Mouse (Mus musculus): Measurements from ENCODE around the gene Gm49337. TPM values are rescaled to one million over a fixed set of nuclear protein-coding genes. Genes with fewer than 3 reads are reported as not detected.

Gene Gm49337
- total and polyA plus RNA-seq, 2 experiments from 2014 or later = not detected

- H3K27me3 ChIP-seq (ENCODE audit: insufficient read depth, low read length) = no peaks in the 10 kb centered on the region
- H3K4me2 ChIP-seq (ENCODE audit: low read depth, low read length, poor library complexity, severe bottlenecking) = 0 out of 2 replicates have a peak overlapping the region, but pooled peaks have one; percentile 12
- TF ChIP-seq CTCF (IDR thresholded peaks at IDR 0.05) = no peak
- no peaks in the 10 kb centered on the region; the same call in 1 of the 2 replicates for H3K4me1 ChIP-seq (ENCODE audit: insufficient read depth, low read length)
- peak overlapping the region; percentile 75; the same call in 1 of the 2 replicates for H3K27ac ChIP-seq (ENCODE audit: low read depth, low read length)
- no peak overlapping the region for H3K9ac ChIP-seq (replicated peaks; ENCODE audit: low read length, poor library complexity, severe bottlenecking)
- H3K36me3 ChIP-seq (ENCODE audit: insufficient read depth, low read length) = no peaks in the 10 kb centered on the region
- DNase-seq (ENCODE audit: low spot score) = no peak
- no peak overlapping the region for H3K4me3 ChIP-seq (ENCODE audit: low read depth, low read length)
- no peak for ATAC-seq (ENCODE audit: low FRiP score)
- no peaks in the 10 kb centered on the region for H3K9me3 ChIP-seq (ENCODE audit: low read length)
Observed at GRCm38 (mm10) chr4:116175136-116175535, 2.0 kb downstream of the Gm49337 start.

- Histone ChIP-seq H3K27ac (ENCODE audit: low read depth, low read length) (peak overlapping the region; percentile 75), H3K4me2 (ENCODE audit: low read depth, low read length, poor library complexity, severe bottlenecking) (peak overlapping the region; percentile 49), H3K9ac (replicated peaks; ENCODE audit: low read length, poor library complexity, severe bottlenecking) (peak overlapping the region; percentile 57), H3K36me3 (ENCODE audit: insufficient read depth, low read length) (no peaks in the 10 kb centered on the region), H3K9me3 (ENCODE audit: low read length) (no peaks in the 10 kb centered on the region), H3K27me3 (ENCODE audit: insufficient read depth, low read length) (no peaks in the 10 kb centered on the region), H3K4me3 (ENCODE audit: low read depth, low read length) (no peak overlapping the region), H3K4me1 (ENCODE audit: insufficient read depth, low read length) (no peaks in the 10 kb centered on the region; the same call in 1 of the 2 replicates)
- peak; percentile 88 for ATAC-seq (ENCODE audit: low FRiP score)
- peak; percentile 87 for DNase-seq (ENCODE audit: low spot score)
- TF ChIP-seq CTCF (IDR thresholded peaks at IDR 0.05) = no peak
- 65% methylated on average over 7 of the region's 7 CpGs for WGBS
Observed at GRCm38 (mm10) chr4:116175711-116176542, 2.7 kb downstream of the Gm49337 start.

DNA sequence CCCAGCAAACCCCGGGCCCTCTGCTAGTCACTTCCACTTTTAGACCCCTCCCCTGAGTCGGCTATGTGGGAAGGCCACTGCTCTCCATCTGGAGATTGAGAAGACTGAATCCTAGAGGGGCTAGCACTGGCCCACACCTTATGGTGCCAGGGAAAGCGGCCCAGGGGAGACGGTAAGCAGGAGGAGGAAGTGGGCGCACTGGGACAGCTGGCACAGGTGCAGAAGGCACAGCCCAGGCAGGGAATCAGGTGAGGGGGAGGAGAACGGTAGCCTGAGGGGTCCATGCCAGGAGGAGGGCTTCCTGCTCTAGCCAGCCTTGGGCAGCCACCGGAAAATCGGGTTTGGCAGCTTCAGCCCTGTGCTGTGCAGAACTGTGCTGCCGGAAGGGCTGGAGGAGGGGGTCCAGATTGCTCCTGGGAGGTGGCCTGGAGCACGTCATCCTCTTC, 3.4 kb downstream of the Gm49337 start:
- Histone ChIP-seq H3K4me3 (ENCODE audit: low read depth, low read length) (no peak overlapping the region; the same call in 1 of the 2 replicates), H3K9me3 (ENCODE audit: low read length) (no peaks in the 10 kb centered on the region), H3K27me3 (ENCODE audit: insufficient read depth, low read length) (no peaks in the 10 kb centered on the region), H3K4me1 (ENCODE audit: insufficient read depth, low read length) (no peaks in the 10 kb centered on the region; the same call in 1 of the 2 replicates), H3K4me2 (ENCODE audit: low read depth, low read length, poor library complexity, severe bottlenecking) (peak overlapping the region; percentile 49), H3K27ac (ENCODE audit: low read depth, low read length) (peak overlapping the region; percentile 75), H3K36me3 (ENCODE audit: insufficient read depth, low read length) (no peaks in the 10 kb centered on the region), H3K9ac (replicated peaks; ENCODE audit: low read length, poor library complexity, severe bottlenecking) (peak overlapping the region; percentile 57)
- no peak for TF ChIP-seq CTCF (IDR thresholded peaks at IDR 0.05)
- ATAC-seq (ENCODE audit: low FRiP score) = peak; percentile 81
- DNase-seq (ENCODE audit: low spot score) = peak; percentile 90
- 21% methylated on average over 10 of the region's 10 CpGs for WGBS

DNA sequence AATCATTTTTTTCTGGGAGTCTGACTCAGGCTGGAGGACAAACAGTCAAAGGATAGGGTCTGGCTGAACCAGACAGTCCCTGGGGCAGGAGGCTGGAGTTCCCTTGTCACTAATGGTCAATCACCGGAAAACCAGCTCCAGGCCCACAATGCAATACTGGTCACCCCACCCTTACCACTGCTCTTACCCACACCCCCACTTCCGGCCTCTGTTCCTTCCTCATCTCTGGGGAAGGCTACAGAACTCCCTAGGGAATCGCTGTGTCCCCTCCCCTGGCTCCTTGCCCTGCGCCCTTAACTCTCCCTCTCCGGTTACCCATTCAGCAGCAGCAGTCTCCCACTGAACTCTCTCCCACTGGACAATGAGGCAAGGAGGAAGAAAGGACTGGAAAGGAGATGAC, 4.0 kb downstream of the Gm49337 start:
- Histone ChIP-seq H3K27ac (ENCODE audit: low read depth, low read length) (peak overlapping the region; percentile 75), H3K9me3 (ENCODE audit: low read length) (no peaks in the 10 kb centered on the region), H3K4me3 (ENCODE audit: low read depth, low read length) (no peak overlapping the region), H3K9ac (replicated peaks; ENCODE audit: low read length, poor library complexity, severe bottlenecking) (0 out of 2 replicates have a peak overlapping the region, but pooled peaks have one; percentile 5), H3K36me3 (ENCODE audit: insufficient read depth, low read length) (no peaks in the 10 kb centered on the region), H3K27me3 (ENCODE audit: insufficient read depth, low read length) (no peaks in the 10 kb centered on the region), H3K4me1 (ENCODE audit: insufficient read depth, low read length) (no peaks in the 10 kb centered on the region; the same call in 1 of the 2 replicates), H3K4me2 (ENCODE audit: low read depth, low read length, poor library complexity, severe bottlenecking) (peak overlapping the region; percentile 49)
- DNase-seq (ENCODE audit: low spot score) (peak; percentile 42), ATAC-seq (ENCODE audit: low FRiP score) (no peak)
- 22% methylated on average over 5 of the region's 5 CpGs for whole genome bisulfite sequencing
- TF ChIP-seq CTCF (IDR thresholded peaks at IDR 0.05) = no peak

DNA sequence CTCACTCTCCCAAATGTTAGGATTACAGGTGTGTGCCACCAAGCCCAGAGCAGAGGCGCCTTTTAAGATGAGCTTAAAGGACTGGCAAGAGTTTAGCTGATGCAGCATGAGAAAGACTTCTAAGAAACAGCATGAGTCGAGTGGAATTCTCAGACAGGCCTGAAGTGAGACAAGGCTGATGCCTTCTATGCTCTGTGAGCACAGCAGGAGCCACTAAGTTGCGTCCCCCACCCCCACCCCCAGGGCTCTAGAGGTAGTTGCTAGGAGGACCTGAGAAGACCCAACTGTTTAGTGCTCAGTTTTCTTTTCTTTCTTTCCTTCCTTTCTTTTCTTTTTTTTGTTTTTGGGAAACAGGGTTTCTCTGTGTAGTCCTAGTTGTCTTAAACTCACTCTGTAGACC, 8.9 kb downstream of the Gm49337 start:
- H3K36me3 ChIP-seq (ENCODE audit: insufficient read depth, low read length) = no peaks in the 10 kb centered on the region
- H3K4me3 ChIP-seq (ENCODE audit: low read depth, low read length) = no peak overlapping the region
- DNase-seq (ENCODE audit: low spot score) (no peak), ATAC-seq (ENCODE audit: low FRiP score) (no peak)
- H3K4me1 ChIP-seq (ENCODE audit: insufficient read depth, low read length) = 0 out of 2 replicates have a peak, but pooled peaks cover 3% of the 10 kb centered on the region
- WGBS = 27% methylated on average over 3 of the region's 3 CpGs
- no peaks in the 10 kb centered on the region for H3K27me3 ChIP-seq (ENCODE audit: insufficient read depth, low read length)
- H3K9me3 ChIP-seq (ENCODE audit: low read length) = no peaks in the 10 kb centered on the region
- H3K4me2 ChIP-seq (ENCODE audit: low read depth, low read length, poor library complexity, severe bottlenecking) = no peak overlapping the region
- H3K9ac ChIP-seq (replicated peaks; ENCODE audit: low read length, poor library complexity, severe bottlenecking) = no peak overlapping the region
- no peak for TF ChIP-seq CTCF (IDR thresholded peaks at IDR 0.05)
- H3K27ac ChIP-seq (ENCODE audit: low read depth, low read length) = no peak overlapping the region

GRCm38 (mm10) chr4:116182745-116183144, 9.6 kb downstream of the Gm49337 start:
- 1% methylated on average over 12 of the region's 12 CpGs for WGBS
- peak overlapping the region; percentile 39 for H3K4me2 ChIP-seq (ENCODE audit: low read depth, low read length, poor library complexity, severe bottlenecking)
- no peak overlapping the region; the same call in 1 of the 2 replicates for H3K9ac ChIP-seq (replicated peaks; ENCODE audit: low read length, poor library complexity, severe bottlenecking)
- H3K4me3 ChIP-seq (ENCODE audit: low read depth, low read length) = 0 out of 2 replicates have a peak overlapping the region, but pooled peaks have one; percentile 10
- DNase-seq (ENCODE audit: low spot score) = no peak
- H3K27me3 ChIP-seq (ENCODE audit: insufficient read depth, low read length) = no peaks in the 10 kb centered on the region
- ATAC-seq (ENCODE audit: low FRiP score) = no peak
- TF ChIP-seq CTCF (IDR thresholded peaks at IDR 0.05) = no peak
- H3K27ac ChIP-seq (ENCODE audit: low read depth, low read length) = no peak overlapping the region
- no peaks in the 10 kb centered on the region for H3K9me3 ChIP-seq (ENCODE audit: low read length)
- no peaks in the 10 kb centered on the region for H3K36me3 ChIP-seq (ENCODE audit: insufficient read depth, low read length)
- 0 out of 2 replicates have a peak, but pooled peaks cover 3% of the 10 kb centered on the region for H3K4me1 ChIP-seq (ENCODE audit: insufficient read depth, low read length)

Measured in midbrain, postnatal 0 days (tissue).